Mouse (Mus musculus) liver, embryonic 14.5 days (tissue): Measurements from ENCODE around the gene Fate1. TPM values are rescaled to one million over a fixed set of nuclear protein-coding genes. Genes with fewer than 3 reads are reported as not detected.

ENCODE experiments used
- ATAC-seq: fragments of 200-750 bp; cut with Nextera tagmentation; 2 replicates; pipeline ENCODE4 v1.8.0; 2017; ENCODE audit warnings: moderate number of reproducible peaks, mild to moderate bottlenecking, moderate library complexity; ENCODE audit not compliant: insufficient read depth
- DNase-seq, 3 experiments: peaks; one replicate each; pipeline ENCODE4 v3.0.0-alpha.2; 2012 to 2013; ENCODE audit warnings: low read depth in 3 of 3, low spot score in 3 of 3
- H3K27ac ChIP-seq: fragments of 300-500 bp; sonication (generic); 2 replicates; pipeline ENCODE4 v1.5.1; 2014; ENCODE audit warnings: moderate library complexity, mild to moderate bottlenecking, control low read depth, inconsistent platforms
- H3K27me3 ChIP-seq: fragments of 300-500 bp; sonication (generic); 2 replicates; pipeline ENCODE4 v1.6.1; 2014; ENCODE audit warnings: mild to moderate bottlenecking, low read length, moderate library complexity; ENCODE audit not compliant: control insufficient read depth, insufficient read depth
- H3K36me3 ChIP-seq: fragments of 300-500 bp; sonication (generic); replicated peaks from 2 replicates; pipeline ENCODE4 v1.6.1; 2014; ENCODE audit warnings: low read depth; ENCODE audit not compliant: control insufficient read depth, insufficient read depth
- H3K4me1 ChIP-seq, 2 experiments: fragments of 200-500 bp in 1 of 2; fragments of 300-500 bp in 1 of 2; sonication (generic) in 1 of 2; replicated peaks; 2 replicates each; pipeline ENCODE4 v1.6.1; 2012 to 2014; ENCODE audit warnings: antibody characterized with exemption in 1 of 2, inconsistent platforms in 1 of 2, low read length in 1 of 2; ENCODE audit not compliant: control insufficient read depth in 2 of 2, insufficient read depth in 2 of 2
- H3K4me2 ChIP-seq: fragments of 300-500 bp; sonication (generic); 2 replicates; pipeline ENCODE4 v1.6.1; 2014; ENCODE audit warnings: low read depth, mild to moderate bottlenecking, control low read depth, moderate library complexity
- H3K4me3 ChIP-seq, 2 experiments: fragments of 200-500 bp in 1 of 2; fragments of 300-500 bp in 1 of 2; sonication (generic) in 1 of 2; 2 replicates each; pipeline ENCODE4 v1.5.1; 2012 to 2014; ENCODE audit warnings: low read depth in 2 of 2, low read length in 2 of 2, mild to moderate bottlenecking in 2 of 2, control low read depth in 1 of 2, inconsistent platforms in 1 of 2, moderate library complexity in 1 of 2; ENCODE audit not compliant: insufficient read depth in 1 of 2
- H3K9ac ChIP-seq: fragments of 300-500 bp; sonication (generic); replicated peaks from 2 replicates; pipeline ENCODE4 v1.6.1; 2014; ENCODE audit warnings: mild to moderate bottlenecking, control low read depth, moderate library complexity
- H3K9me3 ChIP-seq: fragments of 300-500 bp; sonication (generic); 2 replicates; pipeline ENCODE4 v1.6.1; 2016; ENCODE audit warnings: low read length, mixed read lengths; ENCODE audit not compliant: control insufficient read depth
- CTCF ChIP-seq: IDR thresholded peaks from 2 replicates; pipeline ENCODE4 v1.5.1; 2016; ENCODE audit warnings: antibody characterized with exemption, low read depth, control low read depth
- EP300 ChIP-seq: IDR thresholded peaks from 2 replicates; pipeline ENCODE4 v1.6.1; 2016; ENCODE audit warnings: antibody characterized with exemption, low read depth
- whole genome bisulfite sequencing: fragments of 180-500 bp; shearing (Covaris S2); extraction: QIAGEN DNeasy Blood & Tissue Kit; methylation state at CpG from one replicate; pipeline ENCODE4 v1.1.7; 2014; ENCODE audit not compliant: insufficient replicate concordance; 5-methylcytosine and 5-hydroxymethylcytosine counted together
- polyA plus RNA-seq, 2 experiments: library from polyadenylated mRNA; depleted of rRNA in 1 of 2; stranded (reverse) in 1 of 2; unstranded in 1 of 2; fragments of >200 nt; fragmentation: Nextera tagmentation in 1 of 2; extraction: Ambion mirVana in 1 of 2; gene quantifications; 2 replicates each; pipeline versions ENCODE4 v1.2.1 to v1.2.3; 2012 to 2014

Gene Fate1
- polyA plus RNA-seq, 2 experiments: not detected

DNA sequence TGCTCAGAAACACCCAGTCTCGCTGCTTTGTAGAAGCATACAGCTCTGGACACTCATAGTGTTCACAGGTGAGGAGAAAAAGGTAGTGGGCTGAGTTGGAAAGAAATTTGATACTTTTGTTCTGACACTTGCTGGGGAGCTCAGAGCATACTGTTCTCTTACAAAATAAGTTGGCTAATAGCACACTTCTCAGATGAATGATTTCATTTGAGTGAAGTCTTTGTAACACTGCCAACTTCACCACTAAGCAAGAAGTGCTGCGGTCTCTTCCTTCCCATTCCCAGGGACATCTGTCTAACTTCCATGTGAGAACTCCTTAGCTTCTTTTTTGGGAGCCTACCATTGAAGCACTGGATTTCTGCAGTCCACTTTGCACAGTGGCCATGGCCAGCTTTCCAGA, 10.4 kb downstream of the Fate1 start:
- Histone ChIP-seq H3K9ac (no peak overlapping the region), H3K27ac (no peak overlapping the region), H3K4me3 (no peak overlapping the region), H3K9me3 (no peaks in the 10 kb centered on the region), H3K4me2 (no peak overlapping the region), H3K27me3 (no peaks in the 10 kb centered on the region), H3K36me3 (no peaks in the 10 kb centered on the region), H3K4me1 (no peaks in the 10 kb centered on the region)
- no peak for TF ChIP-seq EP300
- TF ChIP-seq CTCF: no peak
- DNase-seq (no peak), ATAC-seq (no peak)
- 54% methylated on average over 2 of the region's 2 CpGs for WGBS

DNA sequence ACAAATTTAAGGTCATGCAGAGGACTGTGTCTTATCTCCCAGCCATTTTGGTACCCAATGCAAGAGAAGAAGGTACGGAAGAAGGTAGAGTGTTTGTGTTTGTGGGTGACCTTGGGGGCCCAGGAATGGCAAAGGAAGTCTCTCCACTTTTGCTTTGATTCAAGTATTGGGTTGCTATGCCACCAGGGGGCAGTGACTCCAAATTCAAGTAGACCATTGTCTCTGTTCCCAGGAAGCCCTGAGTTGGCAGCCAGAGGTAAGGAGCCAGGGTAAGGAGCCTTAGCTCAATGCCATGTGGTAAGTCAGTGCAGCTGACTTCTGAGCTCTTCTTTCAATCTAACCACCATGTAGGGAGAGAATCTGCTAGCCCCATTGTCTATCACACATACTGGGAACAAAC, 11.0 kb downstream of the Fate1 start:
- Histone ChIP-seq H3K4me2 (no peak overlapping the region), H3K4me3 (no peak overlapping the region), H3K9me3 (no peaks in the 10 kb centered on the region), H3K9ac (no peak overlapping the region), H3K36me3 (no peaks in the 10 kb centered on the region), H3K27me3 (no peaks in the 10 kb centered on the region), H3K4me1 (no peaks in the 10 kb centered on the region), H3K27ac (no peak overlapping the region)
- DNase-seq (no peak), ATAC-seq (no peak)
- WGBS: 58% methylated on average over 1 of the region's 1 CpGs
- TF ChIP-seq EP300 (no peak), CTCF (peak; percentile 7; the same call in 1 of the 2 replicates)

DNA sequence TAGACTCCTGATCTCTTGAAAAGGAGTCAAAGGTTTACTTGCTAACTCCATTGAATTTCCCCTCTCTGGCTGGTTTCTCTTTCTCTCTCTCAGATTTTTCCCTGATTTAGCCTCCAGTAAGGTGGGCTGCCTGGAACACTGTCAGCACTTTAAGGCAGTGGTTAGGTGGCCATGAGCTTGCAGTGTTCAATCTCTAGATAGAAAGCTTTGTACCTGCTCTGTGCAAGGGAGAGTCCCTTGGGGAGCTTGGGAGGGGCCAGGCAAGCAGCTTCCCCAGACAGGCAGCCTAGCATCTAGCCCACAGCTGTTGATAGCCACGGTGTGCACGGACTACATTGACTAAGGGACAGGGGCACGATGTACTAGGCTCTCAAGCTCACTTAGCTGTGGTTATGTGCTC, 18.8 kb downstream of the Fate1 start, which contains the start of gene Cnga2:
Gene Cnga2, plus strand, starts transcription at position 301 of the 400 bp plus-strand sequence.
- Histone ChIP-seq H3K27ac (no peak within 1 kb of the TSS), H3K36me3 (no peaks in the 10 kb centered on the region), H3K4me1 (no peaks in the 10 kb centered on the region), H3K4me3 (no peak within 1 kb of the TSS), H3K27me3 (no peaks in the 10 kb centered on the region), H3K9me3 (no peaks in the 10 kb centered on the region), H3K9ac (no peak within 1 kb of the TSS), H3K4me2 (no peak within 1 kb of the TSS)
- DNase-seq (no peak), ATAC-seq (no peak)
- no peak for TF ChIP-seq CTCF
- 62% methylated on average over 3 of the region's 3 CpGs for WGBS

DNA sequence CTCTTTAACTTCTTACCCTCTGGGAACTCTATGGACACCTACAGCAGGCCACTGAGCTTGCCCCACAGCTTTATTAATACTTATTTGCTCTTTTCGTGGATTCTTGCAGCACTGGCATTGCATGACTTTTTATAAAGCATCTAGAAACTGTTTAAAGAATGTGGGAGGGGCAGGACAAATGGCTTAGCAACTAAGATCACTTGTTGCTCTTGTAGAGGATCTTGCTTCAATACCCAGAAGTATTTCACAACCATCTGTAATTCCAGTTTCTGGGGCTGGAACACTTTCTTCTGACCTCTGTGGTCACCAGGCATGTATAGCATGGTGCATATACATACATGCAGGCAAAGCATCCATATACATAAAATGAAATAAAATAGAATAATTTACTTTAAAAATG, 23.2 kb downstream of the Fate1 start:
- H3K4me2 ChIP-seq: no peak overlapping the region
- H3K36me3 ChIP-seq: no peaks in the 10 kb centered on the region
- ATAC-seq (no peak), DNase-seq (no peak)
- no peak overlapping the region for H3K27ac ChIP-seq
- H3K9ac ChIP-seq: no peak overlapping the region
- TF ChIP-seq EP300: no peak
- no peak for TF ChIP-seq CTCF
- no peaks in the 10 kb centered on the region for H3K27me3 ChIP-seq
- 29% methylated on average over 1 of the region's 1 CpGs for WGBS
- no peak overlapping the region for H3K4me3 ChIP-seq
- no peaks in the 10 kb centered on the region for H3K4me1 ChIP-seq
- no peaks in the 10 kb centered on the region for H3K9me3 ChIP-seq

GRCm38 (mm10) chrX:72009930-72010329, 37.1 kb downstream of the Fate1 start:
- DNase-seq (no peak), ATAC-seq (no peak)
- TF ChIP-seq CTCF (no peak), EP300 (no peak)
- no peaks in the 10 kb centered on the region for H3K9me3 ChIP-seq
- no peak overlapping the region for H3K4me3 ChIP-seq
- H3K27ac ChIP-seq: no peak overlapping the region
- H3K4me1 ChIP-seq: no peaks in the 10 kb centered on the region
- no peaks in the 10 kb centered on the region for H3K27me3 ChIP-seq
- no peak overlapping the region for H3K4me2 ChIP-seq
- H3K9ac ChIP-seq: no peak overlapping the region
- H3K36me3 ChIP-seq: no peaks in the 10 kb centered on the region
